Mouse (Mus musculus) forebrain, embryonic 15.5 days (tissue): ENCODE data around the gene Mbtd1. TPM values are rescaled to one million over a fixed set of nuclear protein-coding genes. Genes with fewer than 3 reads are reported as not detected.
A peak's percentile ranks its signal among the peaks of the same experiment; 100 is the strongest.

Experiments used
- ATAC-seq: fragments of 200-750 bp; cut with Nextera tagmentation; replicated peaks from 2 replicates; pipeline ENCODE4 v1.8.0; 2017; ENCODE audit warnings: mild to moderate bottlenecking, moderate TSS enrichment, moderate library complexity
- H3K27ac ChIP-seq: fragments of 300-500 bp; sonication (generic); replicated peaks from 2 replicates; pipeline ENCODE4 v1.5.1; 2015; ENCODE audit warnings: mild to moderate bottlenecking, inconsistent platforms
- H3K27me3 ChIP-seq: fragments of 300-500 bp; sonication (generic); 2 replicates; pipeline ENCODE4 v1.6.1; 2015; ENCODE audit warnings: inconsistent platforms
- H3K36me3 ChIP-seq: fragments of 300-500 bp; sonication (generic); 2 replicates; pipeline ENCODE4 v1.6.1; 2015; ENCODE audit warnings: mild to moderate bottlenecking, inconsistent platforms
- H3K4me1 ChIP-seq: fragments of 300-500 bp; sonication (generic); 2 replicates; pipeline ENCODE4 v1.6.1; 2015; ENCODE audit warnings: inconsistent platforms
- H3K4me2 ChIP-seq: fragments of 300-500 bp; sonication (generic); replicated peaks from 2 replicates; pipeline ENCODE4 v1.6.1; 2015; ENCODE audit warnings: mild to moderate bottlenecking, inconsistent platforms
- H3K4me3 ChIP-seq: fragments of 300-500 bp; sonication (generic); 2 replicates; pipeline ENCODE4 v1.5.1; 2015; ENCODE audit warnings: mild to moderate bottlenecking, inconsistent platforms
- H3K9ac ChIP-seq: fragments of 300-500 bp; sonication (generic); replicated peaks from 2 replicates; pipeline ENCODE4 v1.6.1; 2015; ENCODE audit warnings: mild to moderate bottlenecking, inconsistent platforms
- H3K9me3 ChIP-seq: fragments of 300-500 bp; sonication (generic); 2 replicates; pipeline ENCODE4 v1.6.1; 2016; ENCODE audit warnings: inconsistent platforms
- WGBS: fragments of 180-500 bp; shearing (Covaris S2); methylation state at CpG from one replicate; pipeline ENCODE4 v1.1.7; 2015; ENCODE audit warnings: mixed read lengths; 5-methylcytosine and 5-hydroxymethylcytosine counted together
- polyA plus RNA-seq: library from polyadenylated mRNA; unstranded; fragments of >200 nt; fragmentation: Nextera tagmentation; extraction: Ambion mirVana; gene quantifications from 2 replicates; pipeline ENCODE4 v1.2.1, GENCODE M21; 2015

The Mbtd1 gene
- polyA plus RNA-seq, 1 experiment from 2014 or later = 43.8 TPM

GRCm38 (mm10) chr11:93994531-93994930 is 108.9 kb downstream of the Mbtd1 start:
- Histone ChIP-seq H3K4me3 (peak overlapping the region; percentile 85), H3K9me3 (no peaks in the 10 kb centered on the region), H3K9ac (no peak overlapping the region), H3K4me2 (peak overlapping the region; percentile 87), H3K27ac (peak overlapping the region; percentile 94; the same call in 1 of the 2 replicates), H3K36me3 (no peaks in the 10 kb centered on the region), H3K27me3 (no peaks in the 10 kb centered on the region), H3K4me1 (peaks cover 38% of the 10 kb centered on the region)
- 66% methylated on average over 5 of the region's 5 CpGs for WGBS
- ATAC-seq = no peak

DNA sequence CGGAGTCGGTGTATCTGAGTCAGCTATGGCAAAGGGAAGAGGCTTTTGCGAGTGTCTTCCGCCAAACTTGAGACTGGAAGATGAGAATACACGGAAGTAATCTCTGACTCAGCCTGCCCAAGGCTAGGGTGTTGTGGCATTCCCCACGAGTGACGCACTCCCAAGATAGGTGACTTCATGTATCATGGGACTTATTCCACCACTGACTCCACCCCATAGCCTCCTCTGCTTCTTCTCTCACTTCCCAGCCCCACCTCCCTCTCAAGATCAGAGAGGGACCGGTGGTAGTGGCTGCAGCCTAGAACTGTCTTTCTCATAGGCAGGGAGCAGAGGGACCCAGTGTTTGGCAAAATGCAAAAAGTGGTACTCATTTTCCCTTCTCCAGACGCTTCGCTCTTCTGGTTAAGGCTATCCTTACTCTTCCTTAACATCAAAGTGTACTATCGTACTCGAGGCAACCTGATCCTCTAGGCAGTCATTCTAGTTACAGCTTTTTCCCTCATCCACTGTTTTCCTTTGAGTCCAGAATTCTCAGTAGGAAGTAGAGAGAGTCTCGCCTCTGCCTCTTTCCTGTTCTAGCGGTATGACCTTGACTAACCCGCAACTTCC is 109.6 kb downstream of the Mbtd1 start:
- Histone ChIP-seq H3K4me3 (peak overlapping the region; percentile 85), H3K27ac (peak overlapping the region; percentile 94), H3K9ac (peak overlapping the region; percentile 81), H3K9me3 (no peaks in the 10 kb centered on the region), H3K4me2 (peak overlapping the region; percentile 87), H3K4me1 (peaks cover 39% of the 10 kb centered on the region), H3K36me3 (no peaks in the 10 kb centered on the region), H3K27me3 (no peaks in the 10 kb centered on the region)
- 11% methylated on average over 15 of the region's 15 CpGs for WGBS
- ATAC-seq = peak; percentile 59

- Histone ChIP-seq H3K9me3 (no peaks in the 10 kb centered on the region), H3K36me3 (no peaks in the 10 kb centered on the region), H3K4me1 (peaks cover 39% of the 10 kb centered on the region), H3K27me3 (no peaks in the 10 kb centered on the region), H3K4me3 (peak within 1 kb of the TSS; percentile 85), H3K9ac (peak within 1 kb of the TSS; percentile 81), H3K4me2 (peak within 1 kb of the TSS; percentile 87), H3K27ac (peak within 1 kb of the TSS; percentile 94)
- ATAC-seq = peak; percentile 93
- WGBS = under 1% methylated on average over 55 of the region's 70 CpGs
Measured at GRCm38 (mm10) chr11:93995720-93996305, 110.2 kb downstream of the Mbtd1 start, which contains the start of gene Spag9. Gene Spag9 (plus strand): TSS chr11:93996091.

Other genes starting within 250 kb of the Mbtd1 start
- 34.0 and 37.7 TPM in 2 replicates for gene Utp18, start 86 bp upstream of the Mbtd1 start, polyA plus RNA-seq
- gene Nme2, start 70.4 kb downstream of the Mbtd1 start, polyA plus RNA-seq = 105 and 106 TPM in 2 replicates
- gene Gm20390, start 82.4 kb downstream of the Mbtd1 start, polyA plus RNA-seq = 363 and 387 TPM in 2 replicates
- gene Nme1, start 82.7 kb downstream of the Mbtd1 start, polyA plus RNA-seq = 312 and 316 TPM in 2 replicates
- 90.9 and 96.7 TPM in 2 replicates for gene Spag9, start 110.2 kb downstream of the Mbtd1 start, polyA plus RNA-seq